Mouse (Mus musculus): ENCODE results near the gene Slc6a21.

The Slc6a21 gene

DNA sequence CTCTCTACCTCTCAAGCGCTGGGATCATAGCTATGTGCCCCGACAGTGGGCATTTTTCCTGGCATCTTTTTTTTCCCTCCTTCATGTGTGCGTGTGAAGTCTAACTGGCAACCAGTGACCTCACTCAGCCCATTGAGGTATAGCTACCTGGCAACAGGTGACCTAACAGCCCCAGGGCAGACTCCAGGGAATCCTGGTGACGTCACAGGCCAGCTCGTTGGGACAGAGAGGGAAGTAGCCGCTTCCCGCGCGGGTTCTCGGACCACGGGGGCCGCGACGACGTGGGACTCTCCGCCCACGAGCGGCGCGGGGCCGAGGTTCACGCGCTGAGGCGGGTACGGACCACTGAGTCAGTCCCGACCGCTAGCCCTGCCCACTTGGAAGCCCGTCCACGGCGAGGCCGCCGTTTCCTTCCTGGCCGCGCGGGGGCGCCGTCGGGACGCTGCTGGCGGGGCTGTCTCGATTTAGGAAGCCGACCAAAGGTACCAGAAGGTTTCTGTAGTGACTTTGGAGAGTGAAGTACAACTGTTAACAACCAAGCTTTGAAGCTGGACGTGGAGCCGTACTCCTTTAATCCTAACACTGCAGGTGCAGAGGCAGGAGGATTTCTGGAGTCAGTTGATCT lies at the start of gene Slc6a21:
Slc6a21 (plus strand) TSS at position 378 of the 625 bp plus-strand sequence.
- DNase-seq, result peak; percentile 81

DNA sequence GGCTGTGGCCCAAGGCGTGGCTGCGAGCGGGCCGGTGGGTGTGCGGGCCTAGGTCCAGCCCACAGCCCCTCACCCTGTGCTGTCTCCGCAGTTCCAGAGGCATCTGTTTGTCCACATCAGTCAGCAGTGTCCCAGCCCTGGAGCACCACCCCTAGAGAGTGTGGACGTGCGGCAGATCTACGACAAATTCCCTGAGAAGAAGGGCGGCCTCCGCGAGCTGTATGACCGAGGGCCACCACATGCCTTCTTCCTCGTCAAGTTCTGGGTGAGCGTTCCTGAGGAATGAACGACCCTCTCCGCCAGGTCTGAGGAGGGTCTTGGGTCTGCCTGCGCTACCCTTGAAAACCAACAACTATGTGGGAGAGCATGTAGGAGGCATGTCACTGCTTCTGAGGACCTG lies 48.8 kb upstream of the Slc6a21 start:
- DNase-seq, result no peak

DNA sequence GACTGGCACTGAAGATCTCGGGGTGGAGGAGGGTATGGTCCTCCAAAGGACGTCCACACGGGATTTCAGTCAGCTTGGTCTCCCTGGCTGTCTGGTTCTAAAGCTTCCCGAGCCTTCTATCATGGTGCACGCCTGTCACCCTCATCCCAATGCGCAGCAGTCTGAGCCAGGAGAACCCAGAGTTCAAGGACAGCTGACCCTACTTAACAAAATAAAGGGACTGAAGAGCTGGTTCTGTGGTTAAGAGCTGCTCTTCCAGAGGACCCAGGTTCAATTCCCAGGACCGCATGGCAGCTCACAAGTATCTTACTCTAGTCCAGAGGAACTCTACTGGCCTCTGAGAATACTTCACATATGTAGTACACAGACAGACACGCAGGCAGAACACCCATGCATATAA lies 48.3 kb upstream of the Slc6a21 start:
- no peak for DNase-seq

DNA sequence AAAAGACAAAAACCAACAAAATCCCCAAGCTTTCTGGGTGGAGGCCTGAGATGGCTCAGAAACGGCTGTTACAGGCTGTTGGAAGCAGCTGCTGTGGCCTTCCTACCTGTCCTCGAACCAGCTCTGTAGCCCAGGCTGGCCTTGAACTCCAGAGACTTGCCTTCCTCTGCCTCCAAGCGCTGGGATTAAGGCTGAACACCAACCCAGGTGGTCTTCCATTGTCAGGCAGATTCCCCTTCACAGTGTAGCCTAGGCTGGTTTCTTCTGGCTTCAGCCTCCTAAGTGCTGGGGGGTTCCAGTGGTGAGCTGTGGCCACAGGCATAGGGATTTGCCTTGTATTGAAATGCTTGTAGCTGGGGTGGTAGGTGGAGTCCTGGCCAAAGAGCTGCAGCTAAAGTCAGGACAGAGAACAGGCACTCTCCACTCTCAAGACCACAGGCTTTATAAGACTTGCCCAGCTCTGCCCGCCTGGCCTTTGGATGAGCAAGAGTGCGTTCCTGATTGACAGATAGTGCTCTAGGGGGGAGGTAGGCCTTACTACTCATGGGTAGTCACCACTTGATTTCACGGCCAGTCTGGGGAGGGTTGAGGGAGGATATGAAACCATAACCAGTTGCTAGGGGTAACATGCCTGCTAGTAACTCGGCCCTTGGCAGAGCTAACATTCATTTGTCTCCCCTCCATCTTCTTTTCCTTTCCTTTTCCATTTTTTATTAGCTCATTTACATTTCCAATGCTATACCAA lies 47.7 kb upstream of the Slc6a21 start:
- DNase-seq, result no peak

DNA sequence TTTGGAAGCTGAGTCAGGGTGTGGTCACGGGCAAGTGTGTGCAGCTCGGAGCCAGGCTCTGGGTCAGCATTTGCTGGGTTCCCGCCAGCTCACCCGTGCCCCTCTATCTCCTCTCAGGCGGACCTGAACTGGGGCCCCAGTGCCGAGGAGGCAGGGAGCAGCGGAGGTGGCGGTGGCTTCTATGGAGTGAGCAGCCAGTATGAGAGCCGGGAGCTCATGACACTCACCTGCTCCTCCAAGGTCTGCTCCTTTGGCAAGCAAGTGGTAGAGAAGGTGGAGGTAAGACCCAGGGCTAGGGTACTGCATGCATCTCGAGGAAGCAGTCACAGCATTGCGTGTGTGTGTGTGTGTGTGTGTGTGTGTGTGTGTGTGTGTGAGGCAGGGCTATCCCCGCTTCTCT lies 46.1 kb upstream of the Slc6a21 start:
- DNase-seq, result no peak

DNA sequence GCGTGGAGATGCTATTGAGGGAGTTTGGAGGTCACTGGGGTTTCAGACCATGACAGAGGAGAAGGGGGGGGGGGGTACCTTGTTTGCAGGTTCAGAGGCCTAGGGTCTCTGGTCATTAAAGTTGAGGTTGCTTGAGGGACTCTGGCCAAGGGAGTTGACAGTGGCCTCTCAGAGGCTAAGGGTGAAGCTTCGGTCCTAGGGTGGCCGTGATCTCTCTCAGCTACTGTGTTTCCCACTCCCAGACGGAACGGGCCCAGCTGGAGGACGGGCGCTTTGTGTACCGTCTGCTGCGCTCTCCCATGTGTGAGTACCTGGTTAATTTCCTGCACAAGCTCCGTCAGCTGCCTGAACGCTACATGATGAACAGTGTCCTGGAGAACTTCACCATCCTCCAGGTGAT lies 45.4 kb upstream of the Slc6a21 start:
- DNase-seq, result no peak

DNA sequence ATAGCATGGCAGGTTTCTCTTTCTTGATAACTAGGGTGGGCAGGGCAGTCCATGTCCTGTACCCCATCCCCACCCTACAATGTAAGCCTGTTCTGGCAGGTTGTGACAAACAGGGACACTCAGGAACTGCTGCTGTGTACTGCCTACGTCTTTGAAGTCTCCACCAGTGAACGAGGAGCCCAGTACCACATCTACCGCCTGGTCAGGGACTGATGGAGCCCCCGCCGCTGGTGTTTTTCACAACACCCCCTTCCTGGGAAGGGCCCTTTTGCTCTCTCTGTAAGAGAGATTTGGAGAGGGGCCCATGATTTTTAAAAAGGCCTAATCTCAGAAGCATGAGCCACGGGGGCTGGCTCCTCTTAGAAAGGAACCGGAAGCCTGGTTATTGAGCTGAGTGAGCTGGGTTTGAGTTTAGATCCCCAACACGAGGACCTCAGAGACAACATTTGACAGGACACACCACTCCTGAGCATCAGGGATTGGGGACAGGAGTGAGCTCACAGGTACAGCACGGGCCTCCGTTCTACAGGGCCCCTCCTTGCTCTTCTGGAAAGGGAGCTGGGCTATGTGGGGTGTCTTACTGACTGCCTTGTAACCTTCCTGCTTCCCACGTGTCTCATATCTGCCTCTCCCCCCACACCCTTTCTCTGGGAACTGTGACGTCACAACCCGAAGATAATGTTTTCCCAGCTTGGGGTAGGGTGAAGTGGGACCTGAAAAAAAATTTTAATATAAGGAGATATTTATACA lies 44.4 kb upstream of the Slc6a21 start:
- DNase-seq, result no peak

DNA sequence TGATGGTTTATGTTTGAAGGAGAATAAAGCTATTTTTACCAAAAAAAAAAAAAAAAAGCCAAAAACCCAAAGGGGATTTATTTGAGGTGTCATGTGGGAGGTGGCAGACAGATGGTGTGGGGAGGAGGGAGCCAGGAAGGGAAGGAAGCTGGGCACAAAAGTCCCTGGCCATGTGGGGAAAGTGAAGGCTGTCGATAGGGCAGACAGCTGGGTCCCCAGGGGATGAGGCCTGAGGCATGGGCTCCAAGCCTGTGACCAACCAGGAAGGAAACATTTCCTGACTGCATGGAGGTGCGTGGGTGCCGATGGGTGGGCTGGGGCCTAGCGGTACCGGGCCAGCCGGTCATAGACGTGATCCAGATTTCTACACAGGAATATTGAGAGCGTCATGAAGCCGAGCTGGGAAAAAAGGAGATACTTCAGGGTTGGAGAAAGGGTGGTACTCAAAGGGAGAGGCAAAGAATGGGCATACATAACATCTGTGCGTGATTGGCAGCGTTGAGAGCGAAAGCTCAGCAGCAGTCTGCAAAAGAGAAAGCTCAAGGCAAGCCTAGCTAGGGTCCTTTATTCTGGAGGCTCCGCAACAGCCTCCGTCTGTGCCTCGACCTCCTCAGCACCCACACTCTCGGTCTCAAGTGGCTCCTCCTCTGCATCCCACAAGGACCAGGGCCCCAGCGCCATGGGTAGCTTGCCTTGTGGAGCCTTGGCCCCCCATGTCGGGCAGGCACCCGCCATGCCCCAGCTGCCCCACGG lies 43.6 kb upstream of the Slc6a21 start:
- peak; percentile 28 for DNase-seq

DNA sequence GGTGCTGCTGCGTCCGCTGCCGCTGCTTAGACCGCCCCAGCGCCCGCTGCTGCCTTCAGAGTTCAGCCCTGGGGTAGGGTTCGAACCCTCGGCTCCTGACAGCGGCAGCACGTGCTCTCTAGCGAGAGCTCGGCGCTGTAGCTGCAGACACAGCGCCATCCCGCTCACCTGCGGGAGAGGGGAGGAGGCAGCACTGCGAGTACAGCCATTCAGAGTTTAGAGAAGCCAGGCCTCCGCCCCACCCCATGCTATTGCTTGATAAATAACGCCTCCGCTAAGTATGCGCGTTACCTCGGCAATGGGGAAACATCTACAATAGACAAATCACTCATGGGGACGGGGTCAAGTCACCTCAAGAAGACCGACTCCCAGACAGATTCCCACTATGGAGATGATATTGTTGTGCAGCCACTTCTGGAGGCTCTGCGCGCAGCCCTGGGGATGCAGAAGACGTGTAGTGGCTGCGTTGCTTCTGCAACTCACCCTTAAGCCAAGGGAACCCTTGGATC lies 42.9 kb upstream of the Slc6a21 start:
- DNase-seq, result no peak

DNA sequence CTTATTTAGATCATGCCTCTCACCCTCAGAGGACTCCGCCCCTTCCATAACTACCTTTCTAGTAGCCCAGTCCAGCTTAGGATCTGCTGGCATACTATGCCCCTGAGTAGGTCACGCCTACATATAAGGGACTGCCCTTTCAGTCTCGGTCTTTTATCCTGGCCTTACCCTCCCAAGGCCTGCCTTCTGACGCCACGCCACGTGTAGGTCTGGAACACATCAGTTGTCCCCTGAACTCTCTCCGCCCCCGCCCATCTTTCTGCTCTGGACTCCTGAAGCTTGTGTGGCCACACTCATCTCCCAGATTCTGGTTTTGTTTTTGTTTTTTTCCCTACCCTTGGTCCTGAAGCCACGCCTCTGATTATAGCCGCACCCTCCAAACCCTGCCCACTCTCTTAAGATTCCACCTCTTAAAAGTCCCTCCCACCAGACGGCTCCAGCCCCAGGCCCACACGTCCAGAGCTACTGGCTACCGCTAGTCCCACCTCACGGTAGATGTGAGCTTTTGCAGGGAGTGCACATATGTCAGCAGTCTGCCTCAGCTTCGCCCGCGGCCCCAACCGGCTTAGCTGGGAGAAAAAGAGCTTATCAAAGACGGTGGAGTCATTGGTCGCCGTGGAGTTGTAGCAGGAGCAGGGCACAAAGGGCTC lies 42.3 kb upstream of the Slc6a21 start:
- peak; percentile 56 for DNase-seq

DNA sequence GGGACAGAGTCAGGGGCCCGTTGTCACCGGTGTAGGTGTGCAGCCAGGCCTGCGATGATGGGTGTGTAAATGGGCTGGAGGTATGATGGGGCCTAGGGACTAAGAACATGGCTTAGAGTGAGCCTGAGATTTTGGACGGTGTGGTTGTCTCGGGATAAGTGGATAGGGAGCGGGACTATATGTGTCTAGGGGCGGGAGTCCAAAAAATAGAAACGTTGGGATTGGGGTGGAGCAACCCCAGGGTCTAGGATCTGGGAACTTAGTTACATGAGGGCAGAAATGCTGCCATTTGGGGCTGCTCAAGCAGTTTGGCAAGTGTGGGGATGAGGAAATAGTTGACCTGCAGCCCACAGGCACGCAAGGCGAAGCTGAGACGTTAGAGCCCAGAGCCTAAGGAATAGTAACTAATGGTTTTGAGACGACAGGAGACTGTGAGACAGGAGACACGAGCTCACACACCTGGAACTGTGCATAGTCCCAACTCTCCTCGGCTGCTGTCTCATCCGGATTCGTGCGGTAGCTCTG lies 41.6 kb upstream of the Slc6a21 start:
- no peak for DNase-seq

DNA sequence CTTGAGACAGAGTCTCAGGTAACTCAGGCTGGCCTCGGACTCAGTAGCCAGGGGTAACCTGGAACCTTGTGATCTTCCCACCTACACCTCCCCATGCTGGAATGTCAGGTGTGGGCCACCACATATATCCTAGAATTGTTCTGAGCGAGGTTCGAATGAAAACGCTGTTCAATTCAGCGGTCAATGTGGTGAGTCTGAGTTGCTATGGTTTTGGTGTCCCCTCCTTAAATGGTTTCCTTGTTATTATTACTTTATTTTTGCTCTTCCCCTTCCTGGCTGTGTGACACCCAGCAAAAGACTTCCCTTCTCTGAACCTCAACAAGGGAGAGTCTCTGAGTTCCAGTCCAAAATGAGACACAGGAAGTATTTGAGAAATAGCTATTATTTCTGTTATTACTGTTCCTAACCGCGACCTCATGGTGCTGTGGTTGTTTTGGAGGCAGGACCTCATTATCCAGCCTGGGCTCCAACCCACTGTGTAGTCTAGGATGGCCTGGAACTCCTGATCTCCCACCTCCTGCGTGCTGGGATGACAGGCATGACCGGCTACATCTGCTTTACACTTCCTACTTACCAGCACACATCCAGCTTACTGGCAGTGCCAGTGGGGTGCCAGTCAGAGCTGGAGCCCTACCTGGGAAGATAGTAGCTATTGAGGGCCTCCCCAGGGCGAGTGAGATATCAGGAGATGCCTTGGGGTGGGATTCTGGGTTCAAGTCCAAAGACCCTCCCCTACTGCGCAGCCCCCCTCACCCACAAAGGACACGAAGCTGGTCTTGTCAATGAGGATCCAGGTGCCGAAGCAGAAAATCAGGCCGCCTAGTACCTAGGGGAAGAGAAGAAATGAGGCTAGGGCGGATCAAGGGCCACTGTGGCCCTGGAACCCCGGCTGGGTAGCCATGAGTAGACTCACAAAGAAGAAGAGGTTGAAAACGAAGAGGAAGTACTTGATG lies 39.3 kb upstream of the Slc6a21 start:
- no peak for DNase-seq

DNA sequence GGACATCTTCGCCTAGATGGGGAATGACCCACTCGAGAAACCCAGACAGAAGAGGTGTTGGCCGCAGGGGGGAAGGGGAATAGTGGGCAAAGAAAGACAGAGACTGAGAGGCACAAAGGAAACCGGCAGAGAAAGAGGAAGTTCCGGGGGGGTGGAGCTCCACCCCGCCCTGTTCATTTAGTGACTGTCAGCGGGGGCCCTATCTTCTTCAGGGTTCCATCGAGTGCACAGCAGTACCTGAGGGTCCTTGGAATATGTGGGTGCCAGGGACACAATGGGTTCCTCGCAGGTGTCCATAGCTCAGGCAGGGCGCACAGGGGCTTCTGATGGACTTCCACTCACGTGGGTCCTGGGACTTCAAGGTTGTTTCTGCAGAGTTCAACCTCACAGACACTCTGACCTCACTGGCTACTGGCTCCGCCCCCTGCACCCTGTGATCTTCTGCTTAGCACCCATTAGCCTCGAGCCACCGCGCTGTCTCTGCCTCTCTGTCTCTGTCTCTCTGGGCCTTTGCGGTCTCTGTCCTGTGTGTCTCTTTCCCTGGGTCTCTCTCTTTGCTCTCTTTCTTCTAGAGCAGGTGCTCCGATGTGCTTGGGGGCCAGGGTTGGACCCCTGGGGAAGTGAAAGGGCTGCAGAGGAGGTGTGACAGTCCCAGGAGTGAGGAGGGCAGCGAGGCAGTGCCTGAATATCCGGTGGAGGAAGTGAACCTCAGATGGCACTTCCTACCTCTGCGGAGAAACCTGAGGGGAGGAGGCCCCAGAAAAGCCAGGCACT lies 38.4 kb upstream of the Slc6a21 start, which contains the start of gene Cd37:
Cd37 (minus strand) TSS at position 393 of the 774 bp plus-strand sequence.
- no peak for DNase-seq

DNA sequence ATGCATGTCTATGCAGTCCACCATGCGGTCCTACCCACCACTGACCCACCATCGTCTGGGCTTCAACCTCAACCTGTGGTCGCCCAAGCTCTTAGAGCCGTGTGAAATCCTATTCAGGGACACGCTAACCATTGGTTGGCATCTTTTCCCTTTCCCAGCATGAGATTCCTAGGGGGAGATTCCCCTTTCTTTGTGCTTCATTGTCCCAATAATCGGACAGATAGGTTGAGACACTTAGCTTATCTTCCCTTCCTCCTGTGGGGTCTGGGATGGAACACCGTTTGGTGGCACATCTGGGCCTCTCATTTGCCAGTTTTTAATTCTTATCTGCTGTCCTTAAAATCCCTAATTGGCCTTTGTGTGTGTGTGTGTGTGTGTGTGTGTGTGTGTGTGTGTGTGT lies 37.2 kb upstream of the Slc6a21 start:
- no peak for DNase-seq

DNA sequence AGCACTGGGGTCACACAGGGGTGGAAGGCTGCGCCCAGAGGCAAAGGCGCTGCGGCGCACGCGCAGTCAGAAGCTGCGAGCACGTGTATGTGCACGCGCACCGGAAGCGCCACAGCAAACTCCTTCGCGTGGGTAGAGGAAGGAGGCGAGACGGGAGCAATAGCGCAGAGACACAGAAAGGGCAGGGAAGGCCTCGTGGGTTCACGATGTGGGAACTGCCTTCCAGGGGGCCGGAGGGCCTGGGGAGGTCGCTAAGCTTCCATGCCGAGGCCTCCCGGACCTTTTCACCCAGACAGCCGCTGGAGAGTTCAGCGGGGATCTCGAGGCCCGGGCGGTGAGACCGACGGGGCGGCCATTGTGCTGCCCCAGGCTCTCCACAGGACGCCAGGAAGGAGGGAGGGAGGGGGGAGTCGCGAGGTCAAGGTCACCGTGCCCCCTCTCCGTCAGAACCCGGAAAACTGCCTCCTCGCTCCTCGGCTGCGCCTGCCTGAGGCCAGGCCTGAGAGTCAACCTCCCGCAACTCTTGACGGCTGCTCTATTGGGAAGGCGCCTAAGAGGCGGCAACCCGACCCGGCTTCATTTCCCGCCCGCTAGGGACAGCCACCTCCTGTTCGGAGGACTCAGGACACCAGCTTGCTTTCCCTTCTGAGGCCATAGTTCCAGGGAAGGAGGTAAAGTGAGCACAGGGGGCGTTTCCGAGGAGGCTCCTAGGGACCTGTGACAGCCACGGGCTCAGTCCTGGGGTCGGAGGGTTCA lies 36.5 kb upstream of the Slc6a21 start, which contains the start of gene Slc6a16:
Slc6a16 (plus strand) TSS at position 453 of the 756 bp plus-strand sequence.
- DNase-seq, result peak; percentile 53

DNA sequence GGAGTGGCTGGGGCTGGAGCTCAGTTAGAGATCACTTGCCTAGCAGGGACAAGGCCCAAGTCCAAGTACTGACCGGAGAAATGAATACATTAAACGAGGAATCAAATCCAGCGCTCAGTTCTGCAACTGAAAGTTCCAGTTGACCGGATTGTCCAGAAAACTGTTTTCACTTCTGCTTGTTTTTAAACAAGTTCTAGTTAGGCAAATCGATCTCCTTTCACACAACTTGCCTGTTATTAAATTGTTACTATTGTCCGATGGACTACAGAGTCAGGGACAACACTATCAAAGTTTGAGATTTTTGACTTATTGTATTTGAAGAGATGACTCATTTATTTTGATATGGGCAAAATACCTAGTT lies 35.9 kb upstream of the Slc6a21 start:
- no peak for DNase-seq

DNA sequence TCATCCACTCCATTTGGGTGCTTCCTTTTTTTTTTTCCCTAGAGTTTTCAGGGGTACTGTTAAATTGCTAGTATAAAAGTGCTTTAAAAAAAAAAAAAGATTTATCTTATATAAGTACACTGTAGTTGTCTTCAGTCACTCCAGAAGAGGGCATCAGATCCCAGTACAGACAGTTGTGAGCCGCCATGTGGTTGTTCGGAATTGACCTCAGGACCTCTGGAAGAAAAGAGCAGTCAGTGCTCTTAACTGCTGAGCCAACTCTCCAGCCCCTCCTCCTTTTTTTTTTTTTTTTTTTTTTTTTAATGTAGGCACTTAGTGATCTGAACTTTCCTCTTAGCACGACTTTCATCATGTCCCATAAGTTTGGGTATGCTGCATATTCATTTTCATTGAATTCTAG lies 29.6 kb upstream of the Slc6a21 start:
- no peak for DNase-seq

DNA sequence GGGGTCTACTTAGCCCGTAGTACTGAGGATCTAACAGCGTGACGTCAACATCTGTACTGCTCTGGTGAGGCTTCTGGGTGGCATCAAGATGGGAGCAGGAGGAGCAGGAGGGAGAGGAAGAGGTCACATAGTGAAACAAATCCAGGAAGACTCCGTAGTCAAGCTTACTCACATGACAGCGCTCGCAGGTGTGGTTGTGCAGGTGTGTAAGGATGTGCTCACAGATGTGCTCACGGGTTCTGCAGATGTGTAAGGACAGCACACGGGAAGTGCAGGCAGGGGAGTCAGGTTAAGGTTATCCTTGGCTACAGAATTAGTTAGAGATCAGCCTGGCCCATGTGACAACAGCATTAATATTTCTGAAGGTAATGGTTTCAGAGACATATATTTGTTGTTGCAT lies 23.5 kb upstream of the Slc6a21 start:
- no peak for DNase-seq

DNA sequence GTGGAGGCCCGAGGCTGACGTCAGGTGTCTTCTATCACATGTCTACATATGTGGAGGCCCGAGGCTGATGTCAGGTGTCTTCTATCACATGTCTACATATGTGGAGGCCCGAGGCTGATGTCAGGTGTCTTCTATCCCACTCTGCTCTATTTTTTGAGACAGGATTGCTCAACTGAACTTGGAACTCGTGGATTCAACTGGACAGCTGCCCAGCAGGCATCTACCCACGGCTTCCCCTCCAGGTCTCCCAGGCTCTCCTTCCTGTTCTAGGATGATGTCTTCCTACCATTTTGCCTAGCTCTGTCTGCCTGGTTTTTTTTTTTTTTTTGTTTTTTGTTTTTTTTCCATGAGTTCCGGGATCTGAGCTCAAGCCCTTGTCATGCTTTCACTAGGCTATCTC lies 21.5 kb upstream of the Slc6a21 start:
- DNase-seq, result peak; percentile 37
